20 mouse cellular contexts compared by ENCODE assay signal in the genomic region with DNA sequence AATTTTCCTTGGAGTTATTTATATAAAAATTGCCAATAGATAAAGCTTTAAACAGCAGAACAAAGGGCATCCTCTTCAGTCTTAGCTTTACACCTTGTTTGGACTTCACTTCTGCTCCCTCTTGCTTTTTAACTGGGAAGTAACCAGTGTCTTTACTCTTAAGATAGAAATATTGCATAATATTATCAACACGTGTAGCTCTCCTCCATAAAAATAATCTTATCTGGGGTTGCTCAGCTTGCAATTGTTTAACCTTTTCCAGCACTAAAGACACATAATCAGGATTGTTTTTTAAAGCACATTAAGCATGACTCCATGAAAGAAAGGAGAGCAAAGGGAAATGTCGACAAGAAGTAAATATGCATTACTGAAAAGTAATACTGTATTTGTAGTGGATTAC.
"Had no signal": no experiment of that assay in that cellular context is flagged by ENCODE, and none has a peak within 500 bp of the region (broad histone marks: within the 10 kb centered on the region; RNA-seq: fewer than 3 reads in every experiment).

No protein-coding gene starts in this region.

- H3K9ac ChIP-seq: lung, embryonic 14.5 days; midbrain, embryonic 12.5 days; neural tube, embryonic 13.5 days; neural tube, embryonic 15.5 days; stomach, embryonic 15.5 days had no signal

- H3K9me3 ChIP-seq: midbrain, embryonic 12.5 days; neural tube, embryonic 13.5 days; neural tube, embryonic 15.5 days; stomach, embryonic 15.5 days had no signal

- H3K4me2 ChIP-seq: lung, embryonic 14.5 days; midbrain, embryonic 12.5 days; neural tube, embryonic 13.5 days; neural tube, embryonic 15.5 days; stomach, embryonic 15.5 days had no signal

- ATAC-seq: midbrain, embryonic 16.5 days had no signal

- H3K27me3 ChIP-seq: midbrain, embryonic 12.5 days; neural tube, embryonic 13.5 days; neural tube, embryonic 15.5 days; stomach, embryonic 15.5 days had no signal

- DNase-seq: lung, adult 18-20 months; lung, embryonic 14.5 days; lung, postnatal 10 days; lung, postnatal 4 days; midbrain, embryonic 14.5 days; retina, postnatal 1 day; right cerebral cortex, adult 18-20 months; right cerebral cortex, postnatal 25 days; right cerebral cortex, postnatal 4 days; spleen, adult 18-20 months; thymus, adult 2 months; thymus, postnatal 25 days; thymus, postnatal 4 days had no signal

- H3K27ac ChIP-seq: midbrain, embryonic 12.5 days; neural tube, embryonic 13.5 days; neural tube, embryonic 15.5 days; stomach, embryonic 15.5 days; stomach, postnatal 0 days had no signal

- H3K4me3 ChIP-seq: midbrain, embryonic 12.5 days; myocyte; neural tube, embryonic 13.5 days; neural tube, embryonic 15.5 days; stomach, embryonic 15.5 days had no signal

- H3K4me1 ChIP-seq: midbrain, embryonic 12.5 days; neural tube, embryonic 13.5 days; neural tube, embryonic 15.5 days; stomach, embryonic 15.5 days had no signal
